Mouse (Mus musculus) small intestine, adult 2 months (tissue): ENCODE measurements around the gene Brca1.

Experiments used
- CTCF ChIP-seq: fragments of 200-500 bp; IDR thresholded peaks from 2 replicates; pipeline ENCODE4 v1.5.1; 2012; ENCODE audit warnings: low read depth, mild to moderate bottlenecking, control low read depth, inconsistent platforms, low read length, moderate library complexity, mixed read lengths; ENCODE audit not compliant: insufficient replicate concordance, insufficient read length; ENCODE audit errors: extremely low read depth
- POLR2A ChIP-seq: fragments of 200-500 bp; IDR thresholded peaks from 2 replicates; pipeline ENCODE4 v1.6.1; 2012; ENCODE audit warnings: low read depth, mild to moderate bottlenecking, control low read depth, inconsistent platforms, low read length, moderate library complexity

- no peak for TF ChIP-seq CTCF
- no peak for TF ChIP-seq POLR2A
These were observed 79.8 kb downstream of the Brca1 start for GRCm38 (mm10) chr11:101471926-101472325.
